Mouse (Mus musculus) frontal cortex, postnatal 36 days (tissue): Measurements from ENCODE around the gene Wnt3a.

Experiments used
- DNase-seq, 2 experiments: peaks; one replicate each; pipeline ENCODE4 v3.0.0; 2022; ENCODE audit warnings: low spot score in 2 of 2

Gene Wnt3a

GRCm38 (mm10) chr11:59290702-59291303, at the start of gene Wnt3a:
TSS of gene Wnt3a (minus strand) at chr11:59290752.
- no peak for DNase-seq

- peak; percentile 56 to 89 for DNase-seq
Measured at GRCm38 (mm10) chr11:59338736-59339120, 48.2 kb upstream of the Wnt3a start.

DNA sequence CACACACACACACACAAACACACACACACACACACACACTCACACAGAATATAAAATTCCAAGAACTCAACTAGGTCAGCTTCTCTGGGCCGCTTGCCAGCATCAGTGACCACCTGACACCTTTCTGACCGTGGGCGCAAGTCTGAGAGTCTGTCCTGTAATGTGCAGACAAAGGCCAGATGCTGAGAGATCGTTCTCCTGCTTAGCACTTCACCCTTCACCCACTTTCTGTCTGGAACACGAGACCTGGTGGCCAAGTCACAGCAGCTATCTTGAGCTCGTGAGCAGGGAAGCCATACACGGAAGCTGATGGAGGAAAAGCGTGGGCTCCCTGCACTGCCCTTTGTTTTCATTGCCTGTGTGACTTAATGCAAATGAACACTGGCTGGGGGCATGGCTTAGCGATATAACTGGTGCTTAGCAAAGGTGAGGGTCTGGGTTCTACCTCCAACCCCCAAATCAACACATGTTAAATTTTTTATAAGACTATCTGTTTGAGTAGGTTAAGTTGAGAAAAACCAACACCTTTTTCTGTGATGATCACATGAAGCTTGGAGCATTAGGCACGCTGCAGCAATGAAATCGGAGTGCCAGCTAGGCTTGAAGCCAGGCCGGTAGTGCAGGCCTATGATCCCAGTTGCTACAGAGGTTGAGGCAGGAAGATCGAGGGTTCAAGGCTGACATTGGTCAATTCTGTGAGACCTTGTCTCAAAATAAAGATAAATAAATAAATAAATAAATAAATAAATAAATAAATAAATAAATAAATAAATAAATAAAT, 47.6 kb upstream of the Wnt3a start:
- peak; percentile 36 to 64 for DNase-seq

DNA sequence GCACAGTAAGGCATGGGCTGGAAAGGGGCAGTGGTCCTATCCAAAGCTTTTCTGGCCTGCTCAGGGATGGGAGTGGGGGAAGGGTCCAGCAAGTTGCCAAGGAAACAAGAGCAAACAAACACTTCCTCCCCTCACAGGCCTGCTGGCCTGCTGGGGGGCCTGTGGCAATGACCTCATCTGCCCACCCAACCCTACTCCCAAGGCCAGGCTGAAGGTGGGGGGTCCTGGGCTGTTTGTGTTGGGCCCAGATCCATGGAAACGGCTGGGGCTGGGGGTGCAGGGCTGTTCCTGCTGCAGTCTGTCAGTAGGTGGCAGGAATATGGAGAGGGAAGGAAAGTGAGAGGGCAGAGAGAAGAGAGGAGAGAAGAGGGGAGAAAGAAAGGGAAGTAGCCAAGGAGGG, 45.8 kb upstream of the Wnt3a start:
- DNase-seq: no peak

DNA sequence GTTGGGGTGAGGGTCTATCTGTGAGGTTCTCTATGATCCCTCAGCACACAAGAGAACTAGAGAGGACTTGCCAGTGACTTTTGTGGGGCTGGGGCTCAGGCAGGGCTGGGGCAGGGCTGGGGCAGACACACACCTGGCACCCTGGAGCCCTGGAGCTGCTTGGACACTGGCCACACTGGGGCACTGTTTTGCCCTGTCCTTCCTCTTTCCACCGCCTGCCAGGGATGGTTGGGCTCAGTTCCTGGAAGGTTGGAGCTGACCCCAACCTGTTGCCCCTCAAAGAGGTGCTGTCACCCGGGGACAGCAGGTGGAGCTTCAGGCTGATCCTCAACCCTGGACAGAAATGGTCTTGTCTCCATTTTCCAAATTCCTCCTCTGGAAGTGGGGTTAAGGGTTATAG, 45.4 kb upstream of the Wnt3a start:
- no peak for DNase-seq

DNA sequence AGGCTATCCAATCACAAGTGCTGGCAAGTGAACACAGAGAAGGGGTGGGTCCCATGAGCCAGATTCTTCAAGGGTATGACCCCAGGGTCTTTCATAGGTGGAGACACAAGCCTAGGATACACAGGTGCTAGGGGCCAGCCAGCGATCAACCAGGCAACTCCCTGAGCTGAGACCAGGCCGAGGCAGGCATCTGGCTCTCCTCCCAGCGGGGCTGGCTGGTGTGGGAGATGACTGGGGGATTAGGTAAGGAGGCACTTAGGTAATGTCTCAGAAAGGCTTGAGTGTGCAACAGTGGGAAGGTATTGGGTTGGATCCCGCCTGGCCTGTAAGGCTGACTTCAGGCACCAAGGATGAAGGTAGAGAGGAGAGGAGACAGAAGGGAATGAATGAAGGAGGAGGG, 44.6 kb upstream of the Wnt3a start:
- no peak for DNase-seq

GRCm38 (mm10) chr11:59332938-59333337, 42.4 kb upstream of the Wnt3a start:
- no peak for DNase-seq

DNA sequence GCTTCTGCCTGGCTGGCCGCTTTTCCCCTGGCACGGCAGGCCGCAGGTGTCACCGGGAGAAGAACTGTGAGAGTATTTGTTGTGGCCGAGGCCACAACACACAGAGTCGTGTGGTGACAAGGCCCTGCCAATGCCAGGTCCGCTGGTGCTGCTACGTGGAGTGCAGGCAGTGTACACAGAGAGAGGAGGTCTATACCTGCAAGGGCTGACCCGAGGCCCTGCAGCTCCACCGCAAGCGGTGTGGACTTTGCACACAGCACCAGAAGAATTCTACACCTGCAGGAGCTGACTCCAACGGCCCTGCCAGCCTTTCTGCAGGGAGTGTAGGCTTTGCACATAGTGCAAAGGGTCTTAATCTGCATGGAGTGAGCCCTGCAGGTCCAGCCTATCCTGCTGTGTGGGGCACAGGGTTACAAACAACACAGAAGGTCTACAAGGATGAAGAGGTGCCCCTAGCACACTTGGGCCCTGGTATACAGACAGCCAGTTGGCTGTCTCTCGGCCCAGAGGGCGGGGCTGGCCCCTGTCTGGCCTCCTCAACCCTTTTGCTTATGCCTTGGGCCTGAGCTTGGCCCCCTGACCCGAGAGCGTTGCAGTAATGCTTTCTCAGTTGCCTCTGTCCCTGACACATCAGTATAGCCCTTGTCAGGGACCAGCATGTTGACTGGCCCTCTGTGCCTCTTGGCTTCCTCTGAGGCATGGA, 40.8 kb upstream of the Wnt3a start:
- DNase-seq: no peak

GRCm38 (mm10) chr11:59330560-59330959, 40.0 kb upstream of the Wnt3a start:
- peak in 1 of 2 experiments; percentile 52 for DNase-seq

DNA sequence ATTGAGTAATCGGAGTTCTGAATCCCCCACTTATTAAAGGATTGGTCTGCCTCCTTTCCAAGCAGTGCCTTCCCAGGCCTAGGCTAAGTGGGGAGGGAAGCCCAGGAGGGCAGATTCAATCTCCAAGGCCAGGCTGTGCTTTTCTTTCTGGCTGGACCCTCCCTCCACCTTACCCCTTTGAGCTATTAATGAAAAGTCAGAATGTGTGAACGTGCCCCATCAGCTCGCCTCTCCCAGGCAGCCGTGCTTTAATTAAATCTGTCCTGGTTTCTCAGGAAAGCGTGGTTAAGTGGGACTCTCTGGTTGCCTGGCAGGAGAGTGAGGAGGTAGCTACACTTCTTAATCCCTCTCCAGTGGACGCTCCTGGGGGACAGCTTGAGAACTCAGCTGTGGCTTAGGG, 39.1 kb upstream of the Wnt3a start:
- no peak for DNase-seq

DNA sequence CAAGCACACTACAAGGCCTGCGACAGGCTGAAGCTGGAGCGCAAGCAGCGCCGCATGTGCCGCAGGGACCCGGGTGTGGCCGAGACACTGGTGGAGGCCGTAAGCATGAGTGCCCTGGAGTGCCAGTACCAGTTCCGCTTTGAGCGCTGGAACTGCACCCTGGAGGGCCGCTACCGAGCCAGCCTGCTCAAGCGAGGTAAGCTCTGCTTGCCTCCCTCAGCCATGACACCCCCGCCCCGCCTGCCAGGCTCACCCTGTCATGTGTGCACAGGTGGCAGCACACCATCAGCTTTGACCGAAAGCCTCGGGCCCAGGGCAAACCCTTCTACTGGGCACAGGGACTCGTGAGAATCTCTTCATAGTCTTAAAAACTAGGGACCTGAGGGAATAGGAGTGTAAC, 37.1 kb upstream of the Wnt3a start:
- no peak for DNase-seq

GRCm38 (mm10) chr11:59324777-59325176, 34.2 kb upstream of the Wnt3a start:
- no peak for DNase-seq

DNA sequence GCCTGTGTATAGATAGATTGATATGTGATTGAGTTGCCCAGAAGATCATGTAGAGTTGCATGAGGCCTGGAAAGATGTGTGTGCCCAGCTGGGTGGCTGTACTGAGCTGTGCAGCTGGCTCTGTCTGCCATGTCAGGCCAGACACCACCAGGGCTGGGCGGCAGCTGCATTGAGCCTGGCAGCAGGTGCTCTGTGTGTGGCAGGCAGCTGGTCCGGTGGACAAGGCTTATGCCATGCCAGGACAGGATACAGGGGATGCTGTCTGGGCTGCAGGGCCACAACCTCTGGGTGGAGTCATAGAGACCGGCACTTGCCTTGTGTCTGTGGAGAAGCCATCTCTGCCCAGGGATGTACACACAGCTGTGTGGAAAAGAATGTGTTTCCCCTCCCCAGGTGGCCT, 32.4 kb upstream of the Wnt3a start:
- no peak for DNase-seq

DNA sequence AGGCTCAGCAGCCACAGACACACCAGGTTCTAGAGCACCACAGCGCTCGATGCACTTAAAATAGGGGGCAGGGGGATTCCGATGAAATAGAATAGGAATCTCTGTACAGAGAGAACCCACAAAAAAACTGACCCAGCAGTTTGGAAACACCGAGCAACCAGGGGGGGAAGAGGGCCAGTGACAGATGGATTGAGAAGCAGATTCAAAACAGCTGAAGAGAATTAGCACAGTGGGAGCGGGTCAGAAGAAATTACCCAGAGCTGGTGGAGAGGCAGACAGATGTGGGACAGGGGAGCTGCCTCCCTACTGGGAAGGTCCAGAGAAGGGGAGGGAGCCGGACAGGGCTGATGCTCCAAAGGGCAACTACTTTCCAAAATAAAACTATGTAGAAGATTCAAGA, 26.0 kb upstream of the Wnt3a start:
- DNase-seq: no peak

- DNase-seq: no peak
Measured at GRCm38 (mm10) chr11:59313944-59314343, 23.4 kb upstream of the Wnt3a start.

DNA sequence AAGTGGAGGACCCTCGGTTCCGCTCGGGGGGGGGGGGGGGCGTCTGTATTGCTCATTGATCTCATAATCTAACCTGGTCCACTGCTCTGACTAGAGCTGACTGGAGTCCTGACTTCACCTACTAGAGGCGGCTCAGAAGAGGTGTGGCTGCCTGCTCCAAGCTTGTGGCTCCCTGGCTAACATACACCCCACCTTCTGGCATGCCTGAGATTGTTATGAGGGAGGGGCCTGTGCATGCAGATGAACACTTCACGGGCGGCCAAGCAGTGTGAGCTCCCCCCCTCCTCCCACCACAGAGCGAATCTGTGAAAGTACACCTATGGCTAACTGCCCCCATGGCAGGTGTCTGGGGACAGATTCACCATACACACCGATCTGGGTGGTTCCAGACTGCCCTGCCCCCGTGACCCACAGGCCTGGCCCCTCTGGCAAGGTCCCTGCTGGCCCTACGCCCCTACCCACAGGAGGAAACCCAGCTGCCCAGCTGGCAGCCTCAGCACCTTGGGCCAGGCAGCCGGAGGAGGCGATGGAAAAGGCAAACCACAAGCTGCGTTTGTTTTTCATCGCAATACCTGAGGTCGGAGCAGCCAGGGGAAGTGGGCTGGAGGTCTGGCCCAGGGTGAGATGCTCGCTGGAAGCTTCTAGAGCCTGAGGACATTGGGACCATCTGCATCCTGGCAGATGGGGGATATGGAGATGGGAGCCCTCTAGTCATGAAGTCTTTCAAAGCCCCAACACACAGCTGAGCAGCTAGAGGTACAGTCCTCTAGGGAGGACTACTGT, 22.7 kb upstream of the Wnt3a start:
- DNase-seq: no peak

- no peak for DNase-seq
Measured at GRCm38 (mm10) chr11:59312501-59312900, 21.9 kb upstream of the Wnt3a start.

DNA sequence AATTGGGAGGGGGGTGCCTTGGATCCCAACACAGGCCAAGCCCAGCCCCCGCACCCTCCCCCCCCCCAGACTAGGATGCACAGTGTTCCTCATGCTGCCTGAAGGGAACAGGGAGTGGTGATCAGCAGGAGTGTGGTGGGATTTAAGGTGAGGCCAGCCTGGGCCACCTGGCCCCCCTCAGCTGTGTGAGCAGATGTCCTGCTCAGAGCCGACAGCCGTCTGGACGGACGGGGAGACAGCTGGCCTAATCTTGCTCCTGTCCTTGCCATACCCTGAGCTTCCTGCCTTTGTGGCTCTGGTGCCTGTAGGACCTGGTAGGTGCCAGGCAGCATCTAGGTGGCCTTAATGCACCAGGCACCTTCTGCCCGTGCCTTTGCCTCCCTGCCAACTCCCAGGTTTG, 21.5 kb upstream of the Wnt3a start:
- no peak for DNase-seq

- DNase-seq: no peak
Measured at GRCm38 (mm10) chr11:59309976-59310375, 19.4 kb upstream of the Wnt3a start.

GRCm38 (mm10) chr11:59309106-59309805, 18.7 kb upstream of the Wnt3a start:
- no peak for DNase-seq

DNA sequence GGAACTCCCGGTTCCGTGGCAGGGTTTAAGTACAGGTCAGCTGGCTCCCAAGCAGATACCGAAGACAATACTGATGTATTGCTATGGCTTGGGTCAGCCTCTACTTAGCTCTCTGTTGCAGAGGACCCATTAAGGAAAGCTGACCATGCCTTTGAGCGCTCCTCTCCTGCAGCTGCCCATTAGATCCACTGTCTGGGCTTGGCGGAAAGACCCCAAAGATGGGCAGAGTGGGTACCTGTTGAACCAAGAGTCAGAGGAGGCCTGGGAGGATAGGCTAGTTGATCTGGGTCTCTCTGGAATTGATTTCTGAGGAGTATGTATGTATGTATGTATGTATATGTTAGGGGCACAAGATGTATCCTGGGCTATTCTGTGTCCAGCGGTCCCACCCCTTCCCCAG, 18.1 kb upstream of the Wnt3a start:
- DNase-seq: no peak

DNA sequence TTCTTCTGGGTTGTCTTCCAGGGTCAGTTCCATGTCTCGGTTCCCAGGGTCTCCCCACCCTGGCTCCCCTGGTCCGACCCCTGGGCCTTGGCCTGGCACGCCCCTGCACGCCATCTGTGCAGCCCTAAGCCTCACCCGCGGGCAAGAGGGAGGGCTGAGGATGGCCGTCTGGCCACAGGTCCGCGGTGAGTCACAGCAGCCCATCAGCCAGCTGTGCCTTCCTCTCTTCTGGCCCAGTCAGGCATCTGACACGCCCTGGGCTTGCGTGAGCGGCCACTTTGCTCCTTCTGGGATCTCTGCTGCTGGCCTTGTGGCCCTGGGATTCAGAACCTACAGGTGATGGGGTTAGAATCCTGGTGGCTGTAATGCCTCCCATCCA, 17.6 kb upstream of the Wnt3a start:
- DNase-seq: no peak
